Mouse (Mus musculus): ENCODE measurements at regions not wholly inside any gene's neighbourhood (a gene's known extent, or its start where the extent isn't known, plus 50 kb on each side); places are given as distances from the start of the nearest gene placed in this dataset.

DNA sequence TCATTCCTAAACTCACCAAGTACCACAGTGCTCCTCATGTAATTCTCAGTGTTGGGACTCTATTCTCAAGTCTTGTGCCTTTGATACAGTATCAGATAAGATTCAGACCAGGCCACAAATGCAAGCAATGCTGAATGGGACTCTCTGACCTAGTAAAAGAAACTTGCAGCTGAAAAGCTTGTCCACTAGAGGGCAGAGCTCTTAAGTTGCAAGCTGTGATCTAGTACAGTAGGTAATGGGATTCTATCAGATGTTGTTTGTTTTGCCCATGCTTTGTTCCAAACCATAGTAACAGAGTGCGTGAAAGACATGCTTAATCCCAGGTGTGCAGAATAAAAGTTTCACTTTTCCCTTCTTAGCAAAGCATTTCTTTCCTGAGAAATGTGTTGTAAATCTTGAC is 383.2 kb upstream of the Chrm2 start:
- DNase-seq, result peak in 1 of 2 experiments; percentile 30

DNA sequence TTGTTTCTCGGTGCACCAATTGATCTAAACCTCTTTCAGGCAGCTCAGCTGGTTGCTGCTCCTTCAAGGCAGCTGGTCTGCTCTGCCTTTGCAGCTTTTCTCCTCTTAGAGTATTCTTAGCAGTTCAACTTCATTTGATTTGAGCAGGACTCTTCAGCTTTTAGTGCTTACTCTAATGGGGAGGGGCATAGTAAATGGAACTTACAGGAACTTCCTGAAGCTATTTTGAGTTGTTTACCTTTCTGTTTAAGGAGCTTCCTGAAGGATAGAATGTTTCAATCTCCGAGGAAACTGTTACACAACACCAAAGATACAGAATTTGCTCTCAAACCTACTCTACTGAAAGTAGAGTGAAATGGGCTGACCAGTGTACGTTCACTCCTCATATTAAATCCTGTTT is 385.8 kb upstream of the Chrm2 start:
- peak in 1 of 2 experiments; percentile 23 for DNase-seq

DNA sequence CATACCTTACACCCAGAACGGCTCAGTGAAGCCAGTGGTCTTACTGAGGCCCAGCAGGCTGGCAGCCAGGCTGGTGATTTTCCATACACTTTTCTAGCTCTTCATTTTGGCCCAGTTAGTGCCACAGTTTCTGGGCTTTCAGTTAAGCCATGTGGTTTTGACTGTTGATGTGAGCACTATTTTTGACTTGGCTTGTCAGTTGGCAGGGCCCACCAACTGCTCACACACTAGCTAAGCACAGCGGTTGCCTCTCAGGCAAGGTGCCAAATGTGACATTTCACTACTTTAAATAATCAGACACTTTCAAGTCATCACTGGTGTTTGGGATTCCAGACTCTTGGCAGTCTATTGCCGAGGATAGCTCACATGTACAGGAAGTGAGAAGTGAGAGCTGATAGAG is 399.0 kb upstream of the Chrm2 start:
- DNase-seq, result no peak

DNA sequence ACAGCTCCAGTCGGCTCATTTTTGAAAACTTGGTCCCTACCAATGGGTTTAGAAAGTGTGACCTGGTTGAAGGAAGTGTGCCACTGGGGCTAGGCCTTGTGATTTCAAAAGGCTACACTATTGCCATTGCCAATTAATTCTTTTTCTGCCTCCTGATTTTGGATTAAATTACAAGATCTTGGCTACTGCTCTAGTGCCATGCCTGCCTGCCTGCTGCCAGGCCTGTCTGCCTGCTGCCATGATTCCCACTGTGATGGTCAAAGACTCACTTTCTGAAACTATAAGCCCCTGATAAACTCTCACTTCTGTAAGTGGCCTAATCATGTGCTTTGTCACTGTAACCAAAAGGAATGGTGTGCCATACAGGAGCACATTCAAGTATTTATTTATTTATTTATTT is 400.4 kb upstream of the Mtpn start:
- DNase-seq, result no peak

DNA sequence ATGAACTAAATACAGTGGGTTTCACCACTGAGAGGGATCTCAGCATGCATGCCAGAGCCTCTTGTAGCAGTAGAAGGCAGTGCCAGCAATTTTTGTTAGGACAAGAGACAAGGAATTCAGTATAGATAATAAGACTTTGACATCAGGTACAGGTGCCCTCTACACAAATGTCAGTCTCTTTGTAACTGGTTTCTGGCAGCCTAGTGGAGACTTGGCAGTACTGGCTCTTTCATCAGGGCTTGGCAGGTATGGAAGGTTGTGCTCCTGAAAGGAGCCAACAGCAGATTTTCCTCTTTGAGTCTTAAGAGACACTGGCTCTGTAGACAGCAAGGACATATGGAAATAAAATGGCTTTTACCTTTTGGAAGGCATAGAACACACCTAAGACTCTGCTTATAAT is 384.5 kb upstream of the Mtpn start:
- no peak for DNase-seq

DNA sequence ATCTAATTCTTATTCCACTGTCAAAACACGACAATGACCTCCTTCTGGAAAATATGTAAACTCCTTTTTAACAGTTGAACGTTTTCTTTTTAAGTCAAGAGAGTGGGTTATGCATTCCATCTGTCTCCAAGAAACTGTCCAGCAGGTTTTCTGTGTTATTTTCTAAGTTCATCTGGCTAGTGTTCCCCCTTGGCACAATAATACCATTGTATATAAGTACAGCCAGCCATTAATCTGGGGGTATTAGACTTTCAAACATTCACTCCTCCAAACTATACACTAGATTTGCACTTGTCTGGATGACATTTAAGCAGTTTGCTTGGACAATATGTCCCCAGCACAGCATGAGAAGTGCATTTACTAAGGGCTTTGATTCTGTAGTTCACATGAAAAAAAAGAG is 358.3 kb upstream of the Mtpn start:
- DNase-seq, result no peak

DNA sequence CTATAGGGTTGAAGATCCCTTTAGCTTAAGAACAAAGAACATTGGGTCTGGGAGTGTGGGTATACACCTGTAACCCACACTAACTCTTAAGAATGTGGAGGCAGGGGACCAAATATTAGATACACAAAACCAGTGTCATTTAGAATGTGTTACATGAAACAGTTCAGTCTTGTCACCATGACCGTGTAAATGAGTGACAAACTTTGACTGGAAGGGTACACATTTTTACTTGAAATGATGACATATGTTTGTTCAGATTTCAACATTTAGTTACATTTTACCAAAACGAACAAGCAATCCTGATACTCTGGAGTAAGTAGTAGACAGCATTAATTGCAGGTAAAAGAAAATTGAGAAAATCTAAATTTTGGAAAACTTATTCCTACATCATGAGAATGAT is 356.0 kb upstream of the Mtpn start:
- DNase-seq, result no peak

DNA sequence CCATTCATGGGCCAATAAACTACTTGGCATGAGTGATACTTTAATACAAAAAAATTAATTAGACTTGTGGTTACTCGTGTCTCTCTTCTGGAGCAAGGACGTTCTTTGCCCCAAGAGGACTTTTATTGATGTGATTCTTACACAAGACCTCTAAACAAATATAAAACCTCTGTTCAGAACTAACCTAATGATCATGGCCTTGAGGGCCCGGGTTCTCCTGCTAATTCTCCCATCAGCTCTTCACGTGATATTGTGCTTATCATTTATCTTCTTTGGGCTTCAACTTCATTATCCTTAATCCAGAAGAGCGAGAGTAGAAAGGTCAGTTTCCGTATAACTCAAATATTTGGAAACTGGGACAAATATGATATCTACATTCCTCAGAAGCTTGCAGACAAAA is 335.0 kb upstream of the Mtpn start:
- no peak for DNase-seq

DNA sequence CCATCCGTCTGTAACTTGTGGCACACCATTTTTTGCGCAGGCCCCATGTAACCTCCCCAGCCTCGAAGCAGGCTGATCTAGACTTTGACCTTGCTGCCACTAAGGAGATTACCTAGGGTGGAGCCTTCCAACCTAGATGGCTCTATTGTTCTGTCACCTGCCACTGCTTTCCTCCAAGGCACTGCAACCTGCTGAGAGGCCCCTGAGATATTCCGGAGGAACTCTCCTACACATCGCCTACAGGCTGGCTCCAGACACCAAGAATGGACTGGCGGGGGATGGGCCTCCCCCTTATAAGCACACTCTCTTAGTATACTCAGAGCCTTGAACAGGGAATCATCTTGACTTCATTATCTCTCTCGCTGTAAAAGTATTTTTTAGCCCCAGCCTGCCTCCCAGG is 331.7 kb upstream of the Mtpn start:
- DNase-seq, result no peak

DNA sequence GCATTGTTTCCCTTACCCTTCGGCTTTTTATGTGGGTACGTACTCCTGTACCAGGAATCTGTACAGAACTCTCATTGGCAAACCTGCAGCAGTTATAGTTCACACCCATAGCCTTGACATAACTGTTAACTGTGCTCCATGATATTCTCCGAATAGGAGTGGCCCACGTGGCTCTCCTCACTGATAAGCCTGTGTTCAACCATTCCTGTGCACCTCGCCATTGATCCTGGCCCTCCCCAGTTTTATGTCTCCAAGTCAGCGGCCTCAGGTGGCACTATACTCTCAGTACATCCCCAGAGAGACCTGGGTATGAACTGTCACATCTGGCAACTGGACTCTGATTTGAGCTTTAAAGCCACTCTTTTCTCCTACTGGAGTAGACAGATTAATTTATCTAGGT is 324.5 kb upstream of the Mtpn start:
- no peak for DNase-seq

DNA sequence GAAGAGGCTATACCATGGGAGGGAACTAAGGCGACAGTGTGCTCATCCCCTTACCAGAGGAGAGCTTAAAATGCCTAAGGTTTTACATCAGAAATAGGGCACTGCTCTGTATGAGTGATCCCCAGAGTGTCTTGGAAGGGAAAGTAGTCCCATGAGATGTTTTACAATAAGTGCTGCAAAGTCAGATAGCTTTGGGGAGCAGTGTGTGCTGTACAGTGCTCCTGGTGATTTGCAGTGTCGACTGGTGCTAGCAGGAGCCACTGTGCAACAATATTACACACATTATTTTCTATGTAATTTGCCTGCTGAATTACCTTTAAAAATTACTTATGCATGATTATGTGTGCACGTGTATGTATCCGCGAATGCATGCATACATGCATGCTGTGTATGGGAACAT is 314.3 kb upstream of the Mtpn start:
- DNase-seq, result no peak

DNA sequence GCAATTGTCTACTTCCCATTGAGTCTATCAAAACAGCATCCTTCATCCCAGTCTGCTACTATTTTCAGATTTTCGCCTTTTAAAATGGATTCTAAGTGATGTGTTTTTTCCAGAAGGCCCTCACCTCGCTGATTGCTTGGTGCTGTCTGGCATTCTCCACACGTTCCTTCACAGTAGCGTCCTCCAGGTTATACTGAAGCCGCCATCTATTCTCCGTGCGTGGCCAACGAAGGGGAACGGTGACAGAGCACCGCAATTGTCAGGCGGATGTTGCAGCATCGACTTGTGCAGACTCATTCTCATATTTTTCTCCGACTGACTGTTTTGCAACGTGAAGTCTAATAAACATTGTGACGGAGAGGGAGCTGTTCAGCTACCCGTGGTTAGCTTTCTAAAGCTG is 277.0 kb upstream of the Mtpn start:
- DNase-seq, result no peak

DNA sequence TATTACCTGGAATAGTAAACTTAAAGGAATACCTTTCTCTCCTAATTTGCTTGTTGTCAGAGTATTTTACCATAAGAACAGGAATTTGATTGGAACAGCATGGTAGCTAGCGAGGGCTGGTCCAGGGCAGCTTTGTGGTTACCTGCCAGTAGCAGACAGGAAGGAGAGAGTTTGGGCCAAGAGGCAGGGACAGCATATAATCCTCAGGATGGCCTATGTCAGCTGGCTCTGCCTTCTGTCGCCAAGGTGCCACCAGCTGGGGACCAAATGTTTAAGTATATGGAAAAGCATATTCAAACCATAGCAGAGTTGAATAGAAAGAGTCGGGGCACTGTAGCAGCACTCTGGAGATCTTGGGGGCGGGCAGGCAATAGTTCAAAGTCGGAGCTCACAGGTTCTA is 274.8 kb upstream of the Mtpn start:
- DNase-seq, result no peak

DNA sequence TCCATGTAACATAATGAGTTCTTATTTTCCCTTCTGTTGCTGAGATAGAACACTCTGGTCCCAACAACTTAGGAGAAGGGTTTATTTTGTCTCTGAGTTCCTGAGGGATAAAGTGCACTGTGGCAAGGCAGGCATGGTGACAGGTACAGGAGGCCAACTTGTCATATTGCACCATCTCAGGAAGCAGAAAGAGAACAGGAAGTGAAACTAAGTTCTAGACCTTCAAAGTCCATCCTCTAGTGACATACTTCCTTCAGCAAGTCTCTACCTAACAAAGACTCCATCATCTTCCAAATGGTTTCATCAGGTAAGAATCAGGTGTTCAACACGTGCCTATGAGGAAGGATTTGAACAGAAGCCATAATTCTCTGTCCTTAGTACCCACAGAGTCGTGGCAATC is 266.1 kb upstream of the Mtpn start:
- no peak for DNase-seq

DNA sequence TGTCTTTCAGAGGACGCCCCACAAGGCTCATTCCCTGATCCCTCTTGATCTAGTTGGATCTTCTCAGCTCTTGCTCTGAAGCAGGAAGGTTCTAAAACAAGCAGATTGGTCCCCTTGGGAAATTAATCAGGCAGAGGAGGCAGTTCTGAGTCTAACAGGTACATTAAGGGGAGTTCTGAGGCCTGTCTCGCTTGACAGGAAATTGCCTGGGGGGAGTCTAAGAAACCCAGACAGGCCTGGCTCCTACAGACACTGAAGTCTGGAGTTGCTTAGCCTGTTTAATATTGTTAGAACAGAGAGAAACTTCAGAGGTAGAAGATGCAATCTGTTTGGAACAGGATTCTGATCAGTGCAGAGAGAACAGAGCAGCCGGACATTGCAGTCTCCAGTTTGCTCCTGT is 264.4 kb upstream of the Mtpn start:
- DNase-seq, result no peak

DNA sequence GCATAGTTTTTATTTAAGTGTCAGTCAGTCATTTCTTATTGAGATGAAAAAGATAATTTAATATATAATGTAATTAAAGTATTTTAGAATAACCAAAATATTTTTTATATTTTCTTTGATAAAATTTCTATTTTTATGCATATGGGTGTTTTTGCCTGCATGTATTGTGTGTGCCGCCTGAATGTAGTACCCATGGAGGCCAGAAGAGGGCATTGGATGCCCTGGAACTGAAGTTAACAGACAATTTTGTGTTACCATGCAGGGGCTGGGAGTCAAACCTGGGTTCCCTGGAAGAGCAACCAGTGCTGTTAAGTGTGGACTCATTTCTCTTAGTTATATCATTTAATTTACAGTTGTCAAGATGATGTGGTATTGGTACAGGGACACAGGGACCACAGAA is 240.0 kb upstream of the Mtpn start:
- no peak for DNase-seq

DNA sequence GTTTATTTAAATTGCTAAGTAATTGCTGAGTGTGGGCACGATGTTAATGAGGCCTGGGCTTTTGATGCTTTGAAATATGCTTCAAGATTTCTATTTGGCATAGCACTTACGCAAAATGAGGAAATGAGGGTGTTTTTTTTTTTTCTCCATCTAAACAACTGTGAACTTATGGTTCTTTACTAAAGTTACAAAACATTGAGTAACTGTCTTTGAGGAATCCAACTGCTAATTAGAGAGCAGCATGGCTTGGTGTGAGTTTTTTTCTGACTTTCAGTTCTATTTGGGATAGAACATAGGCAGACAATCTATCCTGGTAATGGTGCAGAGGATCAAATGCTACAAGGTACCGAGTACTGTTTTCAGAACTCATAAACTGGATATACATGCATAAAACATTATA is 231.2 kb upstream of the Mtpn start:
- no peak for DNase-seq

DNA sequence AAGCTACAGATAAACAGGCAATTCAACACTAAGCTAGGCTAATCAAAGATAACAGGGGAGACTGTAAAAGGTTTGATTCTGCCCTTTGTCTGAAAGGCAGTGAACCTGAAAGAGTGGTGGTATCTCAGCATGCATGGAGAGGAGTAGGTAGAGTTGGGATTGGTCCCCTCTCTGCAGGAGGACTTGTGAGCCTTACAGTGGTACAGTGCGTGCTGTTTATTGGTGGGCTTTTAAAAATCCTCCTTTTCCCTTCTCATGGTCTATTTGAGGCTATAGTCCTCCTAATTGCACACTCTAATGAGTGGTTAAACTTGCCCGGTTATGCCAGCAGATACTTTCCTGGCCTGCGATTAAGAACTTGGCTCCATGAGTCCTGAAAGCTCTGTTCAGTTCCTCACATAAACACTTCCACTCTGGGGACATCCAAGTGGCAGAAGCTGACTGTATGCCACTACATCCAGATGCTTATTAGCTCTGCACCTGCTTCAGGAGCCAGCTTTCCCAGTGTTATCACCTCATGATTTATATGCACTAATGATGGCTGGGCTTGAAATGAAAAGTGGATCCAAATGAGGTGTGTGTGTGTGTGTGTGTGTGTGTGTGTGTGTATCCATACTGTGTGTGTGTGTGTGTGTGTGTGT is 220.0 kb upstream of the Mtpn start:
- no peak for DNase-seq

DNA sequence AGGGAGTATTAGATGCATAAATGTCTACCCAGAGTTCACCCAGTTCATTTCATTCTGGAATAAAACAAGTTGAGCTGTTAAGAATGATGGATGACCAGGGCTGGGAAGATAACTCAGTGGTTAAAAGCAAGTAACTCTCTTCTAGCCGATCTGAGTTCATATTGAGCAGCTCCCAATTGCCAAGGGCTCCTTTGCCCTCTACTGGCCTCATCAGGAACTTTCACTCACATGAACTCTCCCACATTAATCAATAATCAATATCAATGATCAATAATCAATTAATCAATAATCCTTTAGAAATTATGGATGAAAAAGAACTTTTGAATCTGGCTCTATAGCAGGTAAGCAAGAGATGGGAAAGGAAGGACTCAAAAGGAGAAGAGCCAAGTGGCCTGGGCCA is 206.3 kb upstream of the Mtpn start:
- no peak for DNase-seq

DNA sequence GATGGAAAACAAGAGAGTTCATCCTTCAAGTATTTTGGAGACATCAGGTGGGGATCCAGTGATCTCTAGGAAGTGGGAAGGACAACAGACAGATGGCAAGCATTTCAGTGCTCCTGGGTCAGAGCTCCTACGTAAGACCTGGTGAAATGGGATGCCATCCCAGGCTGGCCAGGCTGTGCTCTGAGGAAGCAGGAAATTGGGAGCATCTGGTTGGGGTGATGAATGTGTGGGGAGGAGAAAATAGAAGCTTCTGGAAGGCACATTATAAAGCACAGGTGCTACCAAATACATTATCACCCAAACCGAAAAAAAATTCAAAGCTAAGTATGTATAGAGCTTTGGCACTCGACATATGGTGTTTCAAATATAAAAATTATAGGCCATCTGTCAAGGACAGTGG is 165.9 kb upstream of the Mtpn start:
- DNase-seq, result no peak

DNA sequence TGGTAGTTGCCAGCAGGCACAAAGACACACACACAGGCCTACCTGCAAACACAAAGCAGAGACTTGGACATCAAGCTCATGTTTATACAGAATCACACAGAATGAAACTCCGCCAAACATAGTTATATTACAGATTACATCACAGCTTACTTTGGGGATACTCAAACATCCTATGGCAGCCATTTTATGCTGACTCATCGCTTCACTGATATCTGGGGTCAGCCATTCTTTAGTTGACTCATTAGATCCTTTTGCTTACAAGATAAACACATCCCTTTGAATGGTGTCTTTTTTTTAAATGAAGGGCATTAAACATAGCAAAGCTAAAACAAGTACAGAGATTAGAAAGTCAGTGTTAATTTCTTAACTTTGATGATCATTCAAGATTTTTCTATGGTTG is 127.4 kb upstream of the Mtpn start:
- no peak for DNase-seq

DNA sequence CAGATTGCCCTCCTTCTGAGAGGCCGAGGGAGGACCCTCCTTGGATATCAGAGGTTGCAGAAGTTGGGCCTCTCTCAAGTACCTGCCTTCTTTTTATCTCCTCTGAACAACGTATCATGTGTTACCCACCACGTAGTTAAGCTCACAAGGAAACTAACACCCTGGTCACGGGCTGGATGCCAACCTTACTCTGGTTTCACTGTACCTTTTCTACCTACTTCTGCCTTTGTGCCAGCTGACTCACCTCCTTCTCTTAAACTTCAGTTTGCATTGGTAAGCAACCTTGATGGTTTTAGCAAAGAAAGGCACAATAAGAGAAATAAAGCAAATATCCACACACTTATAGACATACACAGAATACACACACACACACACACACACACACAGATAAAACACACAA is 111.7 kb upstream of the Mtpn start:
- DNase-seq, result peak; percentile 71 to 79

DNA sequence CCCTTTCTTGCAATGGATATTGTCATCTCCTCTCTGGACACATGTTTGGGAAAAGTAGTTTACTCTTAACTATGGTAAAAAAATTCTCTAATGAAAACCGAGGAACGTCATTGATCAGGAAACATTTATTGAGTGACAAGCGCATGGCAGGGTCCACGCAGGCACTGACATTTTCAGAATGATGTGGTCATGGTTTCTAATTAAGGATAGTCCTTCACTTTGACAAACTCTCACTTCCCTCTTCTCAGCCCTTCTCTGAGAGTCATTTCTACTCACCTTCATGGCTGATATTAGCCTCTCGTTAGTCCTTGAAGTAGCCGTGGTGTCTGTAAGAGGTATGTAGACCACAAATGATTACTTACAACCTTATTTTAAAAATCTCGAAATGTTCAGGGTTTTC is 105.5 kb upstream of the Mtpn start:
- DNase-seq, result no peak

DNA sequence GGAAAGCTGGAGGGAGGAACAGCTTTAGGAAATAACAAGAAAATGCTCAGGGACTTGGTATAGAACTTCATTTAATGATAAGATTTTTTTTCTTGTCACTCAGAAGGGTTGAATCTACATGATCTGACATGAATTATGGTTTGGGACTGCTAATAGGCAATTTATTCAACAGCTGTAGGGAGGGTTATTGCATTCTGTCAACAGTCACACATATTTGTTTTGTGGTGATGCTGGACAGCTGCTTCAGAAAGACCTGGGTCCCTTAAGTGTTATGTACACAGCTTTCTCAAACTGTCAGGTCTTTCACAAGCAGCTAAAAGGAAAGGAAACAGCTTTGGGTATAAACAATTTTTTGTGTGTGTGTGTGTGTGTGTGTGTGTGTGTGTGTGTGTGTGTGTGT is 101.0 kb upstream of the Mtpn start:
- peak in 1 of 2 experiments; percentile 3 for DNase-seq

DNA sequence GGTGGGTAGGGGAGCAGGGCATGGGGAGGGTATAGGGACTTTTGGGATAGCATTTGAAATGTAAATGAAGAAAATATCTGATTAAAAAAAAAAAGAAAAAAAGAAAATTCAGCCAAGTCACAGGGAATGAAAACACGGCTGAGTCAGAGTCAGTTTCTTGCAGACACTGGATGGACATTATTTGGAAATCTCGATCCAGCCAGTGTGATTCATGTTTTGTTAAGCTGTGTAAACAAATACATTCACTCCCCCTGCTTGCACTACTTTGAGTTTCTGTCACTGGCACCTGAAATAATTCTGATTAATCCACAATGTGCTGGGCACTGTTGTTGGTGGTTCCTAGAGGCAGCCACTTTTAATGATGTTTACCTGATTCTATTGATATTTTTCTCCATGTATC is 68.6 kb upstream of the Mtpn start:
- DNase-seq, result no peak

DNA sequence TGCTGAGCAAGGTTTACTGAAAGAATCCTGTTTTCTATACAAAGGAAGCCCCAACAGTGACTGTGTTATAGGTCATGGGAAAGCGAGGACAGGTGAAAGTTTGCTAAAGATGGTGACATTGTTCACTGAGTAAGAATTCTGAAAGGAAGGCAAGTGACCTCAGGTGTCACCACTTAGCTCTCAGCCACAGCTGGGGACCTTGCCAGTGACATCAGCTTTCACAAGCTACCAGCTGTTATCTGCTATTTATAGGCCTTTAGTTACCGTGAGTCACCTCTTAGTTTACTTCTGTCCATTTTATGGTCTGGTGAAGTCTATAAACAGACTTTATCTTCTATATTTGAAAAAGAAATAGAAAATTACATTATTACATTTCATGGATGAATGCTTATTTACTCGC is 65.4 kb upstream of the Mtpn start:
- no peak for DNase-seq

All from lung, adult 18-20 months (tissue).